Mouse (Mus musculus) lung, adult 2 months (tissue): ENCODE data around the gene Ppfia3. TPM values are rescaled to one million over a fixed set of nuclear protein-coding genes. Genes with fewer than 3 reads are reported as not detected.

Experiments used
- DNase-seq: peaks from one replicate; pipeline ENCODE4 v3.0.0; 2022
- H3K4me1 ChIP-seq: fragments of 200-500 bp; 2 replicates; pipeline ENCODE4 v1.6.1; 2011; ENCODE audit warnings: low read length; ENCODE audit not compliant: control insufficient read depth, insufficient read depth
- H3K4me3 ChIP-seq: fragments of 200-500 bp; replicated peaks from 2 replicates; pipeline ENCODE3; 2011; ENCODE audit warnings: low read depth, mild to moderate bottlenecking, control low read depth, low read length; ENCODE audit errors: extremely low read depth
- CTCF ChIP-seq: fragments of 200-500 bp; IDR thresholded peaks from 2 replicates; pipeline ENCODE4 v1.5.1; 2011; ENCODE audit warnings: mild to moderate bottlenecking, low read length, control low read depth; ENCODE audit not compliant: insufficient read depth
- POLR2A ChIP-seq: fragments of 200-500 bp; IDR thresholded peaks from 2 replicates; pipeline ENCODE4 v1.6.1; 2011; ENCODE audit warnings: low read depth, mild to moderate bottlenecking, control low read depth, low read length, borderline replicate concordance; ENCODE audit errors: extremely low read depth
- WGBS: fragments of 180-500 bp; shearing (Covaris S2); methylation state at CpG from one replicate; pipeline ENCODE4 v1.1.7; 2018; 5-methylcytosine and 5-hydroxymethylcytosine counted together
- polyA plus RNA-seq: library from polyadenylated mRNA; depleted of rRNA; stranded (reverse); fragments of >200 nt; gene quantifications from 2 replicates; pipeline ENCODE4 v1.2.3, GENCODE M21; 2012

The Ppfia3 gene
- polyA plus RNA-seq, 1 experiment = 3.7 TPM

DNA sequence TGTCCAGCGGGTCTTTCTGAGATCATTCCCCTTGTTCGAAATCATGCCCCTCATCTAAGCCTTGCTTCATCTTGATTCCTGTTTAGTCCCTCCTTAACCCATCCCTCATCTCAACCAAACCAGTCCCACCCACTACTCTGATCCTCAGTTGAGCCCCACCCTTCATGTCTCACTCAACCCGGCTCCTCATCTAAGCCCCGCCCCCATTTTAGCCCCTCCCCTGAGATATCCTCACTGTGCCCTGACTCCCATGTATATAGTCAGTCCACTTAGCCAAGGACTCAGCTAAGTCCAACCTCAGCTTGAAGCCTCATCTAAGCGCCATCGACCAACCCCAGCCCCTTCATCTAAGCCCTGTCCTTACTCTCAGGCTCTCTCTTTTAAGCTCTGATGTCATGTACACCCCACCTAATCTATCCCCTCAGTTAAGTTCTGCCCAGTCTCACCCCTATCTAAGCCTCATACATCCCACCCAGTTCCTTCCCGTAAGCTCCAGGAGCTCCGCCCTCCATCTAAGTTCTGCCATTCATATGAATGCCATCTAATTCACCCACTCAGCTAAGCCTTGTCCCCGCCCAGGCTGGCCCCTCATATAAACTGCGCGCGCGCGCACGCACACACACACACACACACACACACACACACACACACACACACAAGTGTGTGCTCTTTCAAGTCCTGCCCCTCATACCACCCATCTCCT, 11.3 kb downstream of the Ppfia3 start:
- H3K4me3 ChIP-seq = no peak overlapping the region
- H3K4me1 ChIP-seq = no peaks in the 10 kb centered on the region
- WGBS = 68% methylated on average over 15 of the region's 15 CpGs
- no peak for TF ChIP-seq POLR2A
- TF ChIP-seq CTCF = no peak
- no peak for DNase-seq

DNA sequence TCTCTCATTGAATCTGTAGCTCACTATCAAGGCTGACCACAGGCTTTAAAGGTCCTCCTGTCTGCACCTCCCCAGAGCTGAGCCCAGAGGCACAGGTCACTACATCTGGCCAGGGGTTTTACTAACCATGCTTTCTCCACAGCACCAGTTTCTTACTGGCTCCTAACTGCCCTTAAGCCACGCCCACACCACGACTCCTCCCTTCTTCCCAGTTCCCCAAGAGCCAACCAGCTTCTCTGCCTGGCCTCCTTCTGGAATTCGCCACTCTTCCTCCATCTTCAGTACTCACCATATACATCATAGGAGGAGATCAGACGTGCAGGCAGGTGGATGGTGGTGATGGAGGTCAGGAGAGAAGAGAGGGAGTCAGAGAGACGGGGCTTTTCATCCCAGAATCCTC, 13.8 kb downstream of the Ppfia3 start:
- DNase-seq = no peak
- Histone ChIP-seq H3K4me1 (no peaks in the 10 kb centered on the region), H3K4me3 (no peak overlapping the region)
- 28% methylated on average over 5 of the region's 5 CpGs for WGBS
- TF ChIP-seq CTCF (no peak), POLR2A (no peak)

DNA sequence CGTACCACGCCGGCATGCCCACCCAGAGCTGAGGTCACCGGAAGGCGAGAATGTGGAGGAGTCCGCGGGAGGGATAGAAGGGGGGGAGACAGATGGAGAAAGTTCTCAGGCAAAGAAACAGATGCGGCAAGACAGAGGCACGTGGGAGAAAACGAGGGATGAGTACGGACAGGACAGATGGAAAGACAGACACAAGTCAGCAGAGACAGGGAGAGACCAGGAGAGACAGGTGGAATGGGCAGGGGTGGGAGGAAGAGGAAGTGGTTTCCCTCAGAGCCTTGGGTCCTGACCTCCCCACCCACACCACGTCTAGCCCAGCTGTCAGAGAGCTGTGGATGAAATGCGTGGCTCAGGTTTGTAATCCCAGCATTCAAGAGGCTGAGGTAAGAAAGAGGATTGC, 19.9 kb downstream of the Ppfia3 start:
- no peak for DNase-seq
- Histone ChIP-seq H3K4me1 (no peaks in the 10 kb centered on the region), H3K4me3 (no peak overlapping the region)
- 66% methylated on average over 13 of the region's 13 CpGs for WGBS
- TF ChIP-seq CTCF (no peak), POLR2A (no peak)

DNA sequence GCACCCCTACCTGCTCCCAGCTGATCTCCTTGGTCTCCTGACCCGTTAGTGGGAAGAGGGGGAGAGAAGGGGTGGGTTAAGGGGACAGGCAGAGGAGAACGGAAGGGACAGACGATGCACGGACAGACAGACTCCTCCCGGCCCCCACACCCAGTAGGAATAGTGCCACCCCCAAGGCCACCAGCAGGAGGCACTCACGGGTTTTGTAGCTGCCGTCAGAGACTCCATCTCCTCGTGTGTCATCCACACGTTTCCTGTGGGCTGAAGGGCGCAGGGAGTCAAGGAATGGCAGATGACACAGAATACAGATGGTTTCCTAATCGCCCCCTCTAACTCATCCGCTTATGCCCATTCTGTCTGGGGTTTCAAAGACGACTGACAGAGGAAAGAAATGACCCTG, 23.3 kb downstream of the Ppfia3 start:
- Histone ChIP-seq H3K4me3 (no peak overlapping the region), H3K4me1 (peaks cover 15% of the 10 kb centered on the region)
- no peak for DNase-seq
- TF ChIP-seq CTCF (no peak), POLR2A (no peak)
- 26% methylated on average over 13 of the region's 13 CpGs for WGBS

DNA sequence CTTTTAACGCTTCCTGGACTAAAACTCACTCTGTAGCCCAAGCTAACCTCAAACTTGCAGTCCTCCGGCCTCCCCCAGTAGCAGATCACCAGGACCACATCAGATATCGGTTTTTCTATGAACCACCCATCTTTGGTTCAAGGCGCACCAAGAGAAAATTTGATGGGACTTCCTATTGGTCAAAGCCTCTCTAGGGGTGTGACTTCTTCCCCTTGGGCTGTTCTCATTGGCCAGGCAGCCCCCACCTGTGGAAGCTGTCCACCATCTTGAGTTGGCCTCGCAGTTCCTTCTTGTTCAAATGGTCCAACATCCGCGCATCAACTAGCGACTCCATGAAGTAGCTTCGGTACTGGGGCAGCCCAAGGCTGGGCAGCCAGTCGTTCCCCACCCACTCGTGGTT, 24.7 kb downstream of the Ppfia3 start:
- H3K4me3 ChIP-seq = no peak overlapping the region
- WGBS = 88% methylated on average over 11 of the region's 11 CpGs
- peaks cover 15% of the 10 kb centered on the region for H3K4me1 ChIP-seq
- TF ChIP-seq CTCF (no peak), POLR2A (no peak)
- no peak for DNase-seq

DNA sequence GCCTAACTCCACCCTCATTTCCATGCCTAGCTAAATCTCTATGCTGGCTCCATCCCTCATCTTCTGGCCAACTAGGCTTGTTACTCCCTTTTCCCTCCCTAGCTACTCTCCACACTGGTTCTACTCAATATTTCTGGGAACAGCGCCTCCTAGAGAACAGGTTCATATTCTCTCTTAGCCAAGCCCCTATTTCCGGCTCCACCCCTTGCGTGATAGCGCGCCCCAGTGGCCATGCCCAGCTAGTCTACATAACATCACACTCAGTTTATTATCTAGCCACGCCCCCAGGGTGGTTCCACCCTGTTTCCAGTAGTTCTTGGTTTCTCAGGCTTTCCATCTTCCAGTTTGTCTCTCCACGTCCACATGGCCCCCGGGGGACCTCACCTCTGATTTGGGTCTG, 25.5 kb downstream of the Ppfia3 start:
- Histone ChIP-seq H3K4me3 (peak overlapping the region; percentile 14), H3K4me1 (peaks cover 15% of the 10 kb centered on the region)
- 5% methylated on average over 8 of the region's 8 CpGs for WGBS
- TF ChIP-seq CTCF = peak; percentile 47; the same call in 1 of the 2 replicates
- TF ChIP-seq POLR2A = no peak
- peak; percentile 75 for DNase-seq

DNA sequence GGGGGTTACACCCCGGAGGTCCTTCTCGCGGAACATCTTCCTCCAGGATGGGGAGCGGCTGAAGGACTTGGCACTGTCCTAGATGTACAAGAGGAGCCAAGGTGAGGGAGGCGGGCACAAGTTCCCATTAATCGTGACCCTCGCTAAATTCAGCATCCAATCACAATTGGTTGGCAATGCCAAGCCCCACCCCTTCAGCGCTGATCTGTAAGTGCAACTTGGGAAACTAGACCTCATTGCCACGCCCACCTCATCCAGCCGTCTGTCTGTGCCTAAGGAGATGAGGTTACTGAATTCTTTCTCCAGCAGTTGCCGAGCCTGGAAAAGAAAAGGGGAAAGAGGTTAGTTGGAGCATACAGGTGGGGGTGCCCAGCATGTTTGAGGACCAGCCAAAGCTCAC, 26.1 kb downstream of the Ppfia3 start:
- WGBS = 2% methylated on average over 11 of the region's 11 CpGs
- DNase-seq = peak; percentile 47
- no peak for TF ChIP-seq POLR2A
- no peak for TF ChIP-seq CTCF
- H3K4me3 ChIP-seq = no peak overlapping the region
- peaks cover 15% of the 10 kb centered on the region for H3K4me1 ChIP-seq

DNA sequence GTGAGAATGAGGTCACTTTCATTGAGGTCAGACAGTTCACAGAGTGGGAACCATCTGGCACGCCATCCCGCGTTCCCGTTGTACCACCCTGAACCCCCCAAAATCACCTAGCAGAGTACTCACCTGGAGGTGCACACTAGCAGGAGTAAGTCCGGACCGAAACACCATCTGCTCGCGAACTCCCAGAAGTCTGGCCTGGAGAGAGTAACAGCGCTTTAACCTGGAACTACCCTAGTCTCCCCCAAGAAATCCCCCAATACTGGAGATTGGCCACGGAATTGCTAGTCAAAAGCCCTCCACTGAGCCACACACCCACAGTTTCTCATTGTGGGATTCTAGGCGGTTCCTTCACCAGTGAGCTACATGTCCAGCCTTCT, 26.8 kb downstream of the Ppfia3 start:
- H3K4me1 ChIP-seq = peaks cover 15% of the 10 kb centered on the region
- peak overlapping the region; percentile 69 for H3K4me3 ChIP-seq
- TF ChIP-seq CTCF (no peak), POLR2A (no peak)
- 5% methylated on average over 11 of the region's 11 CpGs for whole genome bisulfite sequencing
- DNase-seq = no peak

DNA sequence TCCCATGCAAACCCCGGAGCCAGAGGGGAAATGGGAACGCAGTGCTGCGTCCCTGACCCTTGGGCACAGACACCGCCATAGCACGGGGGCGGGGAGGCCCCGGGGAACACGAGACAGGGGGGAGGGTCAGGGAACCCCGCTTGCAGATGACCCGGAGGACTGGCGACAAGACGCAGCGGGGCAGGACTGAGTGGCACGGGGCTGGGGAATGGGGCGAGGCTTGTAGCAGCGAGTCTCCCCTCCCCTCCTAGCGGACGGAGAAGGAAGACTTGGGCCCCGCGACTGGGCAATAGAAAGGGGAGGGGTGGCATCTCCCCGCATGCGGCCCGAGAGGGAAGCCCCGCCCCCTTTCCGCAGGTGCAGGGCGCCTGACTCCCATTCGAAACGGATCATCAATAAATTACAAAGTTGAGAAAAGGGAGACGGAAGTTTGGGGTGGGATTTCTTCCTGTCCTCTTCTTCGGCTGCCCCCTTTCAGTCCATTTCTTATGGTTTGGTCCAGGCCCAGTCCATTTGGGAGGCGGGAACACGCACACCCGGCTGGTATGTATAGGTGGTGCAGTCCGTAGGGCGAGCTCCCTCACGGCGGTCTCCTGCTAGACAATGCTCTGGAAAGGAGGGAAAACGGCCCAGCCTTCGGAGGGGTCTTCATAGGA, 27.3 kb downstream of the Ppfia3 start:
- no peak for TF ChIP-seq CTCF
- peak; percentile 34; the same call in 1 of the 2 replicates for TF ChIP-seq POLR2A
- Histone ChIP-seq H3K4me1 (peaks cover 15% of the 10 kb centered on the region), H3K4me3 (peak overlapping the region; percentile 69)
- WGBS = under 1% methylated on average over 39 of the region's 39 CpGs
- DNase-seq = peak; percentile 78
